Mouse (Mus musculus): ENCODE measurements at regions not wholly inside any gene's neighbourhood (a gene's known extent, or its start where the extent isn't known, plus 50 kb on each side); places are given as distances from the start of the nearest gene placed in this dataset.

DNA sequence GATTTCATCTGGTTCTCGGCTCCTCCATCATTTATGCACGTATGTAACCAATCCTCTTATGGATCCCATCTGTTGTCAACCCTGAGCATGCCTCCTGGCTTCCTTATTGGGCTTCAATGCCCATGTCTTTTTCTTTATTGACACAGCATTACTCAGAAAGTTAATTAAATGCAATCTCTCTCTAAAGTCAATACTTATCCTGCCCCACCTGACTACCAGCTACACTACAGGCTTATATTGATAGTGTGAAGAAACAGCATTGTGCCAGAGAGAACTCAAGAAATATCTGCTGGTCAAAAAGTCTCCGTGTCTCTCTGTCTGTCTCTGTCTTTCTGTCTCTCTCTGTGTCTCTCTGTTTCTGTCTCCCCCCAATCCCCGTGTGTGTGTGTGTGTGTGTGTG lies 194.7 kb upstream of the Rfx3 start:
- ATAC-seq (ENCODE audit: insufficient read depth, low FRiP score, low TSS enrichment), result no peak
- H3K4me3 ChIP-seq (ENCODE audit: low read depth, low read length), result no peak overlapping the region
- no peaks in the 10 kb centered on the region for H3K9me3 ChIP-seq (ENCODE audit: control insufficient read depth, low read length)
- no peak overlapping the region for H3K9ac ChIP-seq (ENCODE audit: low read length)
- no peaks in the 10 kb centered on the region for H3K4me1 ChIP-seq (ENCODE audit: control insufficient read depth, insufficient read depth, low read length)
- H3K27ac ChIP-seq (ENCODE audit: low read depth, low read length), result no peak overlapping the region
- no peaks in the 10 kb centered on the region for H3K36me3 ChIP-seq (ENCODE audit: control insufficient read depth, insufficient read depth, low read length)
- H3K27me3 ChIP-seq (ENCODE audit: control insufficient read depth, insufficient read depth, low read length), result no peaks in the 10 kb centered on the region
- DNase-seq (ENCODE audit: low spot score), result no peak
- 88% methylated on average over 4 of the region's 4 CpGs for WGBS
- no peak overlapping the region for H3K4me2 ChIP-seq (ENCODE audit: low read depth)

DNA sequence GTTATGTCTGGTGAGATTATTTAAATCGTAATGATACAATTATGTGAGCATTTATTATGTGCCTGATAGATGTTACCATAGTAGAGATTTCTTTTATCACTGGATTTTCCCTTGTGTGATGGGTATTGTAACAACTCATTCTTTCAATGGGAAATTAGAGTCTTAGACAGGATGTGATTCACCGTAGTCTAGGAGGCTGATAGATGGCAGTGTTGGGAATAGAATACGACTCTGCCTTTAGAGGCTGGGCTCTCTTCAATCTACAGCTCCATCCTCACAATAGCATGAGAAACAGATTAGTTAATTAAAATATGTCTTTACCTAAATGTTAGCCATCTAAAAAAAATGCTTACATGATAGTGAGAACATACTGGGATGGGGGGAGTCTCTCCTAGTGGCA lies 192.8 kb upstream of the Rfx3 start:
- H3K4me1 ChIP-seq (ENCODE audit: control insufficient read depth, insufficient read depth, low read length), result no peaks in the 10 kb centered on the region
- no peak overlapping the region for H3K4me2 ChIP-seq (ENCODE audit: low read depth)
- H3K4me3 ChIP-seq (ENCODE audit: low read depth, low read length), result no peak overlapping the region
- 90% methylated on average over 3 of the region's 3 CpGs for WGBS
- no peak overlapping the region for H3K27ac ChIP-seq (ENCODE audit: low read depth, low read length)
- H3K9ac ChIP-seq (ENCODE audit: low read length), result no peak overlapping the region
- no peaks in the 10 kb centered on the region for H3K9me3 ChIP-seq (ENCODE audit: control insufficient read depth, low read length)
- no peaks in the 10 kb centered on the region for H3K27me3 ChIP-seq (ENCODE audit: control insufficient read depth, insufficient read depth, low read length)
- H3K36me3 ChIP-seq (ENCODE audit: control insufficient read depth, insufficient read depth, low read length), result no peaks in the 10 kb centered on the region
- no peak for ATAC-seq (ENCODE audit: insufficient read depth, low FRiP score, low TSS enrichment)
- DNase-seq (ENCODE audit: low spot score), result no peak

DNA sequence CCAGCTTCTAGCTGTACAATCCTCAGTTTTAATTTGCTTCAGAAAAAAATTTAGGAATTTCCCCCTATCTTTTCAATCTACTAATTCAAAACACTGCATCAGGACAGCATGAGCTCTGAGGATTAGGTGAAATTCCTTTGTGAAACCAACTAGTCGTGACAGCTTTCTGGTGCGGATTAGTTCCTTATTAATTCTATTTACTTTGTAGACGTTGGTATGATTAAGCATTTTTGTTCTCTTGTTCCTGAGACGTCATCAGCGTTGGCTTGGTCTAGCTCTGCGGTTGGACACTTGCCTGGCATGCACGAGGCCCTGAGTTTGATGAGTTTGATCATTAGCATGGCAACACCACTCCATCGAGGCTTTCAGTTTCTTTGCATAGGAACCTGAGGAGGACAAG lies 188.4 kb upstream of the Rfx3 start:
- Histone ChIP-seq H3K36me3 (ENCODE audit: control insufficient read depth, insufficient read depth, low read length) (no peaks in the 10 kb centered on the region), H3K9me3 (ENCODE audit: control insufficient read depth, low read length) (no peaks in the 10 kb centered on the region), H3K4me3 (ENCODE audit: low read depth, low read length) (no peak overlapping the region), H3K9ac (ENCODE audit: low read length) (no peak overlapping the region), H3K4me2 (ENCODE audit: low read depth) (no peak overlapping the region), H3K27me3 (ENCODE audit: control insufficient read depth, insufficient read depth, low read length) (no peaks in the 10 kb centered on the region), H3K27ac (ENCODE audit: low read depth, low read length) (no peak overlapping the region), H3K4me1 (ENCODE audit: control insufficient read depth, insufficient read depth, low read length) (no peaks in the 10 kb centered on the region)
- no peak for DNase-seq (ENCODE audit: low spot score)
- 81% methylated on average over 8 of the region's 8 CpGs for WGBS
- no peak for ATAC-seq (ENCODE audit: insufficient read depth, low FRiP score, low TSS enrichment)

GRCm38 (mm10) chr19:28196881-28197280 lies 185.9 kb upstream of the Rfx3 start:
- no peak for ATAC-seq (ENCODE audit: insufficient read depth, low FRiP score, low TSS enrichment)
- 96% methylated on average over 5 of the region's 5 CpGs for WGBS
- no peak overlapping the region for H3K27ac ChIP-seq (ENCODE audit: low read depth, low read length)
- no peaks in the 10 kb centered on the region for H3K9me3 ChIP-seq (ENCODE audit: control insufficient read depth, low read length)
- no peaks in the 10 kb centered on the region for H3K27me3 ChIP-seq (ENCODE audit: control insufficient read depth, insufficient read depth, low read length)
- no peaks in the 10 kb centered on the region for H3K4me1 ChIP-seq (ENCODE audit: control insufficient read depth, insufficient read depth, low read length)
- no peak overlapping the region for H3K4me3 ChIP-seq (ENCODE audit: low read depth, low read length)
- H3K36me3 ChIP-seq (ENCODE audit: control insufficient read depth, insufficient read depth, low read length), result no peaks in the 10 kb centered on the region
- no peak overlapping the region for H3K4me2 ChIP-seq (ENCODE audit: low read depth)
- no peak for DNase-seq (ENCODE audit: low spot score)
- no peak overlapping the region for H3K9ac ChIP-seq (ENCODE audit: low read length)

DNA sequence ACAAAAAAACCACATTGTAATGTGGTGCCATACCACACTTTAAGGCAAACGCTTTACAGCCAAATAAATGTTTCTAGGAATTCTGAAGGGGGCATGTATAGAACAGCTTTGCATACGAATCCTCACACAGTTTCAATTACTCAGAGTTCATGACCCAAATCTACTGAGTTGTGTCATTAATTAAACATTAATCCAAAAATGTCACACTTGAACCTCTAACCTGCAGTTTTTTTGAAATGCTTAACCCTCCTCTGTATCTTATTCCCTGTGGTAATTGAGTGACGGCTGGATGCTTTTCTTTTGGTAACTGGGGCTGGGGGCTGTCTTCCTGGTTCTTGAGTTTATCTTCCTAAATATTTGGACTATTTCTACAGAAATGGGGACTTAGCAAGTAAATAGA lies 181.3 kb upstream of the Rfx3 start:
- ATAC-seq (ENCODE audit: insufficient read depth, low FRiP score, low TSS enrichment) (no peak), DNase-seq (ENCODE audit: low spot score) (no peak)
- H3K27ac ChIP-seq (ENCODE audit: low read depth, low read length), result no peak overlapping the region
- no peaks in the 10 kb centered on the region for H3K4me1 ChIP-seq (ENCODE audit: control insufficient read depth, insufficient read depth, low read length)
- no peaks in the 10 kb centered on the region for H3K9me3 ChIP-seq (ENCODE audit: control insufficient read depth, low read length)
- no peaks in the 10 kb centered on the region for H3K36me3 ChIP-seq (ENCODE audit: control insufficient read depth, insufficient read depth, low read length)
- no peak overlapping the region for H3K9ac ChIP-seq (ENCODE audit: low read length)
- WGBS, result 66% methylated on average over 3 of the region's 3 CpGs
- no peak overlapping the region for H3K4me3 ChIP-seq (ENCODE audit: low read depth, low read length)
- no peak overlapping the region for H3K4me2 ChIP-seq (ENCODE audit: low read depth)
- no peaks in the 10 kb centered on the region for H3K27me3 ChIP-seq (ENCODE audit: control insufficient read depth, insufficient read depth, low read length)

GRCm38 (mm10) chr19:28191428-28192116 lies 180.6 kb upstream of the Rfx3 start:
- H3K4me2 ChIP-seq (ENCODE audit: low read depth), result no peak overlapping the region
- no peak overlapping the region for H3K9ac ChIP-seq (ENCODE audit: low read length)
- H3K36me3 ChIP-seq (ENCODE audit: control insufficient read depth, insufficient read depth, low read length), result no peaks in the 10 kb centered on the region
- peak; percentile 32 for DNase-seq (ENCODE audit: low spot score)
- no peaks in the 10 kb centered on the region for H3K27me3 ChIP-seq (ENCODE audit: control insufficient read depth, insufficient read depth, low read length)
- no peak overlapping the region for H3K4me3 ChIP-seq (ENCODE audit: low read depth, low read length)
- no peak overlapping the region for H3K27ac ChIP-seq (ENCODE audit: low read depth, low read length)
- H3K9me3 ChIP-seq (ENCODE audit: control insufficient read depth, low read length), result no peaks in the 10 kb centered on the region
- WGBS, result 38% methylated on average over 9 of the region's 9 CpGs
- H3K4me1 ChIP-seq (ENCODE audit: control insufficient read depth, insufficient read depth, low read length), result no peaks in the 10 kb centered on the region
- no peak; the same call in 1 of the 2 replicates for ATAC-seq (ENCODE audit: insufficient read depth, low FRiP score, low TSS enrichment)

DNA sequence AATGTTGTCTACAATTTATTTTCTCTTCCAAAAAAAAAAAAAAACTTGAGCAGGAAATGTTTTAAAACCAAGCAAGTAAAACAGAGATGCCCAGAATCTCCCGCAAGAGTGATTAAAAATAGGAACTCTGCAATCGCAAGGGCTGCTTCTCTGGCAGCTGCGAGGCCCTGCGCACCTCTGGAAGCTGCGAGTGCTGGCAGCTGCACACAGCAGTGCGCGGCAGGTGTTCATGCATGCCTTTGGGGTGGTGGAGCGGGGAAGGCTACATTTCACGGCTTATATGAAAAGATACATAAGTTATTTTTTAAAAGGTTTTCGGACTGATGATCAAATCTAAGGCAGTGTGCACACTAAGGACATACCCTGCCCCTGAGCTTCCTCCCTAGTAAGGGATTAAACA lies 179.3 kb upstream of the Rfx3 start:
- H3K9ac ChIP-seq (ENCODE audit: low read length), result no peak overlapping the region
- H3K36me3 ChIP-seq (ENCODE audit: control insufficient read depth, insufficient read depth, low read length), result no peaks in the 10 kb centered on the region
- H3K4me2 ChIP-seq (ENCODE audit: low read depth), result no peak overlapping the region
- ATAC-seq (ENCODE audit: insufficient read depth, low FRiP score, low TSS enrichment) (no peak), DNase-seq (ENCODE audit: low spot score) (no peak)
- H3K27ac ChIP-seq (ENCODE audit: low read depth, low read length), result no peak overlapping the region
- no peaks in the 10 kb centered on the region for H3K9me3 ChIP-seq (ENCODE audit: control insufficient read depth, low read length)
- H3K27me3 ChIP-seq (ENCODE audit: control insufficient read depth, insufficient read depth, low read length), result no peaks in the 10 kb centered on the region
- H3K4me3 ChIP-seq (ENCODE audit: low read depth, low read length), result no peak overlapping the region
- 87% methylated on average over 10 of the region's 10 CpGs for WGBS
- H3K4me1 ChIP-seq (ENCODE audit: control insufficient read depth, insufficient read depth, low read length), result no peaks in the 10 kb centered on the region

GRCm38 (mm10) chr19:28188363-28188762 lies 177.4 kb upstream of the Rfx3 start:
- DNase-seq (ENCODE audit: low spot score) (no peak), ATAC-seq (ENCODE audit: insufficient read depth, low FRiP score, low TSS enrichment) (no peak)
- Histone ChIP-seq H3K4me3 (ENCODE audit: low read depth, low read length) (no peak overlapping the region), H3K4me1 (ENCODE audit: control insufficient read depth, insufficient read depth, low read length) (no peaks in the 10 kb centered on the region), H3K4me2 (ENCODE audit: low read depth) (no peak overlapping the region), H3K36me3 (ENCODE audit: control insufficient read depth, insufficient read depth, low read length) (no peaks in the 10 kb centered on the region), H3K27ac (ENCODE audit: low read depth, low read length) (no peak overlapping the region), H3K9ac (ENCODE audit: low read length) (no peak overlapping the region), H3K27me3 (ENCODE audit: control insufficient read depth, insufficient read depth, low read length) (no peaks in the 10 kb centered on the region), H3K9me3 (ENCODE audit: control insufficient read depth, low read length) (no peaks in the 10 kb centered on the region)
- 82% methylated on average over 6 of the region's 6 CpGs for WGBS

DNA sequence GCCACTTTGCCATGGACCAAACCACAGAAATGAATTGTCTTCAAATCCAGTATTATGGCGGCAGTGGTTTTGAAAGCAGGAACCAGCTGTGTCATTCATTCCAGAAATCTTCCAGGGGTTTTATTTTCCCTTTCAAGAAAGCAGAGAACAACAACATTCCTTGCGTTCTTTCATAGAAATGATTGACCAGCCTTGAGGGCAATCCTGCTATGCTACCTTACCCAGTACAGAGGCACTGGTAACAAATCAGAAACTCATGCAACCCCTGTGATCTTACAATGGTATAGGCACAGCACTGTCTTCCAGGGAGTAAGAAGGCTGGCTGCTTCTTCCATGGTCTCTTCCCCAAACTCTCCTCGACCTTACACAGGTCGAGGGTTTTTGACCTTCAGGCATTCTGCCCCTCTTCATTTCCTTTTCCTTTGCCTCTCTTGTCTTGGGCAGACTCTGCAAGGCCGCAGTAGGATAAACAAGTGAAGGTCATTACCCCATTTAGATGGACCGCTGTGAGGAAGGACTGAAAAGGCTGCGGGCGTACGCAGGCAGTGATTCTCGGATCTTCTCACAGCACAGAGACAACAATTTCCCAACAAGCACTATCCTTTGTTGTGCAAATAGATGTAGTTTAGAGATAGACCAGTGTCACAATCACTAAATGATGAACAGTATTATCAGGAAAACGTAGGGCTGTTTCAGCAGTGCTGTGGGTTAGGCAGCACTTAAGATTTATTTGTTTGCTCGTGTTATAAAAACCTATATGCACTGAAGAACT lies 171.6 kb upstream of the Rfx3 start:
- Histone ChIP-seq H3K27ac (ENCODE audit: low read depth, low read length) (no peak overlapping the region), H3K4me1 (ENCODE audit: control insufficient read depth, insufficient read depth, low read length) (no peaks in the 10 kb centered on the region), H3K4me2 (ENCODE audit: low read depth) (no peak overlapping the region), H3K36me3 (ENCODE audit: control insufficient read depth, insufficient read depth, low read length) (no peaks in the 10 kb centered on the region), H3K27me3 (ENCODE audit: control insufficient read depth, insufficient read depth, low read length) (no peaks in the 10 kb centered on the region), H3K9me3 (ENCODE audit: control insufficient read depth, low read length) (no peaks in the 10 kb centered on the region), H3K4me3 (ENCODE audit: low read depth, low read length) (no peak overlapping the region), H3K9ac (ENCODE audit: low read length) (no peak overlapping the region)
- WGBS, result 80% methylated on average over 12 of the region's 12 CpGs
- DNase-seq (ENCODE audit: low spot score), result no peak
- no peak for ATAC-seq (ENCODE audit: insufficient read depth, low FRiP score, low TSS enrichment)

Data from neural tube, embryonic 11.5 days (tissue).